Mouse (Mus musculus): ENCODE results near the gene Slc9a4.
A peak's percentile ranks its signal among the peaks of the same experiment; 100 is the strongest.
"Not testable (repeated sequence)": the region's sequence is repeated elsewhere in the genome, so short reads cannot be mapped to it uniquely, and the experiment has no call there.

Slc9a4 gene

DNA sequence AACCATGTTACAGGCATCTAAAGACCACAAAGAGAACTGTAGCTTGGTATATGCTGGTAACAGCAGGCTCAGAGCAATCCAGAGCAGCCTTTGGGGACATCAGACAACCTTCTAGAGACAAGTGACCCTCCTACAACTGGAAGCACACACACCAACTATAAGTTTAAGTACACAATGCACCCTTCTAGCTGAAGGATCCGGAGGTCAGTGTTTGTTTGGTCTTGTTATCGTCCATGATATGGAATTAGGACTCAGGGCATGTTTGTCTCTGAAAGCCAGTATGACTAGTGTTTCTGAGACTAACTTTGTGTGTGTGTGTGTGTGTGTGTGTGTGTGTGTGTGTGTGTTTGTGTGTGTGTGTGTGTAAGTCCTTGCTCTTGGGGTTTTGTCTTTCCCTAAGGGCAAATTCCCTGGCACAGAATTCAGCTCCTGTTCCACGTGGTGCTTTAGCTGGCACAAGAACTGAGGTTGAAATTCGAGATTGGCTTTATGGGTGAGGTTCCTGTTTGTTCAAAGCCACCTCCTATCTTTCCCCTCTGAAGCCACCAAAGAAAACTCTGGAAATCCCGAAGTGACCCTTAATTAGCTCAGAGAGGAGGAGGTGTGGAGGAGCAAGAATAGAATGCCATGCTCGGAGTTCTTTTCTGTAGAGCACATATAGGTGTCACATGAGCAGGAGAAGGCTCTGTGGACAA is 71.1 kb downstream of the Slc9a4 start:
- DNase-seq (ENCODE audit: low spot score) = peak; percentile 48

DNA sequence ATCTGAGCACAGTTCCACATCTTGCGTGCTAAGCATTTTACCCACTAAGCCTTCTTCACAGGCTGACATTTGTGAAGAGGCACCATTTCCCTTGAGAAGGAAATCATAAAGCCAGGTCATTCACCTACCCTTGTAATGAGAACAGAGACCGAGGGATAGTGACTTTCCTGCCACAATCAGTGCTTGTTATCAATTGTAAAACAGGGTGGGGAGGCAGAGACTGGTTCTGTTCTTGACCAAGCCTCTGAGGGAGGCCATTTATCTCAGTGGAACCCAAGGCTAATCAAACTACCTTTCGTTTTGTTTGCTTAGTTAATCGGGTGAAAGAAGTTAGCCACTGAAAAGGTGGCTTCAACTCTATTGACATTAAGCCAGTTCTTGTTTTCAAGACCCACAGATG is 77.2 kb downstream of the Slc9a4 start:
- DNase-seq (ENCODE audit: low spot score) = no peak

DNA sequence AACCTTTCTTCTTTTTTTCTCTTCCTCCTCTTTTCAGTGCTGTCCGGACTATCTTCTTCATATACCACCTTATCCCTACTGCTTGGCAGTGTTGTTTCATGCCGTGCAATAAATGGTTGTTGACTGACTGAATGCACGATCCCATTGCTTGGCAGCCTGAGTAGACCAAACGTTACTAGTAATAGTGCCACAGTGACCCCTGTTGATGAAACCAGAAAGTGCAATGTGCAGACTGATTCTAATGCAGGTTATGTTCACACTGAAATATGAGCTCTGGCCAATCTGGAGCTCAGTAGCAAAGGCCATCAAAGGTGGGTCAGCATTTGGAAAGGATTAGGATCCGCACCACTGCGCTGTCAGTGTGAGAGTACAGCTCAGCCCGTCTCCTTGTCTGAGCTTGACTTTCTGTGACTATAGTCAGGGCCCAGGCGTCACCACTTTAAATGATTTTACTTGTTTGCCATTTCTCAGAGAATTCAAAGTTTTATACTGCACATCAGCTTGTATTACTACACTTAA is 78.2 kb downstream of the Slc9a4 start:
- peak; percentile 85 for DNase-seq (ENCODE audit: low spot score)

DNA sequence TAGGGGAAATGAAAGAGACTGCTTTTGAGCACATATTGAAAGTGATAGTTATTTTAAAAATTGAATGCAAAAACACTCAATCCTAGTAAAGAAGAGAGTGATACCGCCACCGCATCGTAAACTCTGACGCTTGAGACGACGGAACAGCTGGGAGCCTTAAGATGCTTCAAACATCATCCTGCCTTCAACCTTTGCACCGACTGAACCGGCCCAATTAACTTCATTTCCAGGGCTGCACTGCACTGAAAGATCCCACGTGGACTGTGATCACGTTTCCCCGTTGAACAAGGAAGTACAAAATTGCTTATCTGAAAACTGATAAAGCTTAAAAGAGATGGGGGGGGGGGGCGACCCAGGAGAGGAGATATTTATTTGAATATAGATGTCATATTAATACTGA is 79.1 kb downstream of the Slc9a4 start:
- DNase-seq (ENCODE audit: low spot score) = no peak

DNA sequence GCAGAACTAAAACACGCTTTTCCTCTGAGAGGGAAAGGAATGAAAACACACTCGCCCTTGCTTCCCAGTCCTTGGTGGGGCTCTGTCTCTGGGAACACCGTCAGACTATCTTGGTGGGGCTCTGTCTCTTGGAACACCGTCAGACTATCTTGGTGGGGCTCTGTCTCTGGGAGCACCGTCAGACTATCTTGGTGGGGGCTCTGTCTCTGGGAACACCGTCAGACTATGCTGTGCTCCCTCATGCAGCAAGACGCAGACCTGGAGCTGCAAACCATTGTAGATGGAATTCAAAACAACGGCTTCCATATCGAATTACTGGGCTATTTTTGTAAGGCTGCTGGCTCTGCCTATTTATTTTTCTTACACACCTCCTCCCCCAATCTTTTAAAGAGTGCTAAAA is 79.6 kb downstream of the Slc9a4 start:
- DNase-seq (ENCODE audit: low spot score) = no peak

DNA sequence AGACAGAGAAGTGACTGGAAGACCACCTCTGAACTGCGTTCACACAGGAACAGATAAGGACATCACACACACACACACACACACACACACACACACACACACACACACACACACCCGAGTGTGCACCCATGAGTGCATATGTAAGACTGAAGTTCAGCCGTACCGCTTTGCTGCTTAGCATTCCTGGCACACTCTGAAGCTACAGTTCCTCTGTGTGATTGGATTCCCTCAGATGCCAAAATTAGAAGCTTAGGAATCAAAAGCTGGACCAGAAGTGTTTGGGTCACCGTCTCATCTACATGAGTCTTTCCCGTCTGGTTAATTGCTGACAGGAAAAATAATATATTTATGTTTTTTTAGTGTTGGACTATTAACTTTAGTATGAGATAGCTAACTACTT is 81.0 kb downstream of the Slc9a4 start:
- no peak for DNase-seq (ENCODE audit: low spot score)

DNA sequence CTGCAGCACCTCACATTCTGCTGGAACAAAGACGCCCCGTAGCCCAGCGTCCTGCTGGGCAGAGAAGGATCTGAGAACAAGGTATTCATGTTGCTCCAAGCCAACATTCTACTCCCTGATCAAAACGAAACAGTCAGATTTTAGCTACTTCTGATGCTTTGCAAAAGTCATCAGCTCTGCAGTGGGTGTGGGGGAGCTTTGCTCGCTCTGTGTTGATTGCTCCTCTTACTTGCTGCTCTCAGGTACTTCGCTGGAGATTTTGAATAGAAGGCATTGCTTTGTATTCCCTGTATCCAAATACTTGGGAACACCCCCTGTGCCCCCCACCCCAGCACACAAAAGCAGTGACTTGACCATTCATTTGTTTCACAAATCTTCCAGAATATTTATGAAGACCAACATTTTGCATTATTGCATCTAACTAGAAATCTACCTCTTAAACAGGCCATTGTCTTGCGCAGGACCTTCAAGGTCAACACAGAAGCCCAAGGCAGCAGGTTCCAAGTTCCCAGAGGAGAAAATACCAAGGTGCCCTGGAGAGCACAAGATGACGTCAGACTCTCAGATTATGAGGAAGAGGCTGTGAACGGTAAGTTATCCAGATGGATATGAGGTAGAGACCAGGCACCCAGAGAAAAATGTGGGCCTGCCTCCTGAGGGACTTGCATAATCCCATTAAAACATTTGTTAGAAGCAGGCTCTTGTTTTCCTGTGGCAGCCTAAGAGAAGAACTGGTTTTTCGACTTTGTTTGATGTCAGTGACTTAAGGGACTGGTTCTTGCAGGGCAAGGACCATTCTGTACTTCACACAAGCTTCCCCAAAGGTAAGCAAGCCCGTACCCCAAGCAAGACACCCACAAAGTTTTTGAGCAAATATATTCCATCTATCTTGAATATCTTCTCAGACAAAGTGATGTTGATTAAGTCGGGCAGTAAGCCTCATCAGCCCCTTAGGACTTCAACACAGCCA is 85.8 kb downstream of the Slc9a4 start:
- DNase-seq (ENCODE audit: low spot score) = no peak

DNA sequence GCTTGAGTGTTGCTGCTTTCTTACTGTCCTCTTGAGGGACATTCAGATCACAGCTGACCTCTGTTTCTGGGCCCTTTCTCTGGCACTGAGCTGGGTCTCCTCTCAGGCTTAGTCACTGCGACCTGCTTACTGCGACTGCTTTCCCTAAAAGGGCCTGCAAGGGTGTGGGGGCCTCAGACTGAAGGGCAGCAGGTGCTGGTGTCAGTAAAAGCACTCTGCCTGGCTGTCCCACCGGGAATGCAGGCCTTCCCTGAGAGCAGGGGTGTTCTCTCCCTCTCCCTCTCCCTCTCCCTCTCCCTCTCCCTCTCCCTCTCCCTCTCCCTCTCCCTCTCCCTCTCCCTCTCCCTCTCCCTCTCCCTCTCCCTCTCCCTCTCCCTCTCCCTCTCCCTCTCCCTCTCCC is 87.6 kb downstream of the Slc9a4 start:
- DNase-seq (ENCODE audit: low spot score) = not testable (repeated sequence)

DNA sequence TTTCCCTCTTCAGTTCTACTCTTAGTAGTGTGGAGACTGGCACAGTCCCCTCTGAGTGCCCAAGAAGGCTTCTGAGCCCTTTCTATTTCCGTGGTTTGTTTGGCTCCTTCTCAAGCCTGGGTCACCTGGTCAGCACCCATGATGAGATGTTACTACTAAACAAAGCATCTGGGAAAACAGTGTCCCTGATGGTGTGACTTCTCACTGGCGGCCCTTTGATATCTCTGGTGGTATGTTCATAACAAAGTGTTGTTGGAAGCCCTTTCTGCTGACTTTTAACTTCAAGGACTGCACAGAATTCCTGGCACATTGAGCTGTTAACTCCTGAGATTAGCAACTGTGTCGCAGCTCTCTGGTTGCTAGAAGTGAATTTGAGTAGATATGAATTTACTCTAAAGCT is 90.1 kb downstream of the Slc9a4 start:
- DNase-seq (ENCODE audit: low spot score) = no peak

DNA sequence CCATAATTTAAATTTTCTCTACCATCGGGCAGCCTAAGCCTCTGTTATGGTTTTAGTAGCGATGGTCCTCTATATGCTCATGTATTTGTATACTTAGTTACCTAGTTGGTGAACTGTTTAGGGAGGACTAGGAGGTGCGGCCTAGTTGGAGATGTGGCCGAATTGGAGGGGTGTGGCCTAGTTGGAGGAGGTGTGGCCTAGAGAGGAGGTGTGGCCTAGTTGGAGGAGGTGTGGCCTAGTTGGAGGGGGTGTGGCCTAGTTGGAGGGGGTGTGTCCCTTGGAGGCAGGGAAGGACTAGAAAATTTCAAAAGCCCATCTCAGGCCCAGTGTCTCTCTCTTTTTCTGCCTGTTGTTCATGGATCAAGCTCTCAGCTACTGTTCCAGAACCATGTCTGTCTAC is 91.6 kb downstream of the Slc9a4 start:
- no peak for DNase-seq (ENCODE audit: low spot score)

DNA sequence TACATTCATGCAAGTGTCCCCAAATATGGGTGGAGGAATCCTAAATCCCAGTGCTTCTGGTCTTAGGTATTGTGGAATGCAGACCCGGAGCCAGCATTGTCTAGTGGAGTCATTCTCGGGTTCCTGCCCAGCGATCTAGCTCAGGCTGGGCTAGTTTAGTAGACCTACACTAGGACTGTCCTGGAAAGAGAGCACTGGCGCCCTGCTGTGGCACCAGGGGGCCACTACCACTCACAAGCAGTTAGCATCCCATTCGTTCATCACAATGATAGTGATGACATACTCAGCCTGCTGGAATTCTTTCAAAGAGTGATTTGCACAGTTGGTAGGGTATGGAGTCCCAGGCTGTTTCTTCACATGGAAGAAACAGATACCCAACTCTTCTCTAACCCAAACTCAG is 97.4 kb downstream of the Slc9a4 start:
- peak; percentile 24 for DNase-seq (ENCODE audit: low spot score)

Data from urinary bladder, postnatal 14 days (tissue).